Mouse (Mus musculus): ENCODE measurements around the gene Dnmt3a. TPM values are rescaled to one million over a fixed set of nuclear protein-coding genes. Genes with fewer than 3 reads are reported as not detected.
"Not testable (repeated sequence)": the region's sequence is repeated elsewhere in the genome, so short reads cannot be mapped to it uniquely, and the experiment has no call there.

Dnmt3a gene
- total RNA-seq, 2 experiments from 2014 or later, result 154 to 172 TPM

- DNase-seq, result no peak
Observed at GRCm38 (mm10) chr12:3917668-3918341, 112.0 kb downstream of the Dnmt3a start.

GRCm38 (mm10) chr12:3918577-3918976 is 112.8 kb downstream of the Dnmt3a start:
- DNase-seq, result no peak

DNA sequence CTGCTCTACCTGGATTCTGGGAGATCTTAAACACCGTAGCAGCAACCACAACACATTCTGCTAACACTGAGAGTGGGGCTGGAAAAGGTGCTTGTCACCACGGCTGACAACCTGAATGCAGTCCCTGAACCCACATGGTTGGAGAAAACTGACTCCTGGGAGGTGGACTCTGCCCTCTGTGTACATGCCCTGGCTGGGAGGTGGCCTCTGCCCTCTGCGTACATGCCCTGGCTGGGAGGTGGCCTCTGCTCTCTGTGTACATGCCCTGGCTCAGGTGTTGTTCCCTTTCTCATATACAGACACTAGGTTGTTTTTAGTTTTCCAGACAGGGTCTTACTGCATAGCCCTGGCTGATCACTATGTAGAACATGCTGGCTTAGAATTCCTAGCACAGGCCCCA is 113.6 kb downstream of the Dnmt3a start:
- DNase-seq, result no peak

DNA sequence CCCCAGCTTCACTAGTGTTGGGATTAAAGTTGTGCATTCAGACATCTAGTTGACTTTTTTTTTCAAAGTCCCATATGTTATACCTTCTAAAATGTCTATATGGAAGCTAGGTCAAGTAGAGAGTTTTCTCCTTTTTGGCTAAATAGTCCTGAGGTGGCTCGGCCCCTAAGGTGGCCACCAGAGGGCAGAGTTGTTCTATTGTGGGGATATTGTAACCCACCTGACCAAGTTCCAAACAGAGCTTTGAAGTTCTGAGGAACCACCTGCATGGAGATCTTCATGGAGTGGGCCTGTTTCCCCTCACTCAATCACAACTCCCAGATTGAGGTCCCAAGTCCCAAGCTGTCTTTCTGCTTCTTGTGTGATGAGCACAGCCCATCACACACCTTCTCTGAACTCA is 120.3 kb downstream of the Dnmt3a start:
- peak; percentile 77 for DNase-seq

DNA sequence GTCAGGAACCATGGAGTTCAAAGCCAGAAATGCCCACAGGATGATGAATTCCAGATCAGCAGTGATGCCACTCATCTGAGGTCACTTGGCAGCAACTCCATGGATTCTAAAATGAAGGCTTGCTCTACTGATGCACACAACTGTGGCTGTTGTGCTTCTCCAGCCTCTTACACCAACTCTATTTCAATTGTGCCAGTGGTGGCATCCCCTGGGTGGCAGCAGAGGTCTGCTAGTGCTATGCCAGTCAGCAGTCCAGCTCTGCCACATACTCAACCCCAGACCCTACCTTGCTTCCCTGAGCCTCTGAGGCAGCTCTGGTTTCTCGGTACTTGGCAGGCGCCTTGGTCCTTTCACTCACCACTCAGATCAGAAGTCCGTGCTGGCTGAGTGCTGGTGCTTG is 123.0 kb downstream of the Dnmt3a start:
- no peak for DNase-seq

GRCm38 (mm10) chr12:3930090-3930865 is 124.5 kb downstream of the Dnmt3a start:
- DNase-seq, result not testable (repeated sequence)

- no peak for DNase-seq
Observed at GRCm38 (mm10) chr12:3942026-3942425, 136.2 kb downstream of the Dnmt3a start.

DNA sequence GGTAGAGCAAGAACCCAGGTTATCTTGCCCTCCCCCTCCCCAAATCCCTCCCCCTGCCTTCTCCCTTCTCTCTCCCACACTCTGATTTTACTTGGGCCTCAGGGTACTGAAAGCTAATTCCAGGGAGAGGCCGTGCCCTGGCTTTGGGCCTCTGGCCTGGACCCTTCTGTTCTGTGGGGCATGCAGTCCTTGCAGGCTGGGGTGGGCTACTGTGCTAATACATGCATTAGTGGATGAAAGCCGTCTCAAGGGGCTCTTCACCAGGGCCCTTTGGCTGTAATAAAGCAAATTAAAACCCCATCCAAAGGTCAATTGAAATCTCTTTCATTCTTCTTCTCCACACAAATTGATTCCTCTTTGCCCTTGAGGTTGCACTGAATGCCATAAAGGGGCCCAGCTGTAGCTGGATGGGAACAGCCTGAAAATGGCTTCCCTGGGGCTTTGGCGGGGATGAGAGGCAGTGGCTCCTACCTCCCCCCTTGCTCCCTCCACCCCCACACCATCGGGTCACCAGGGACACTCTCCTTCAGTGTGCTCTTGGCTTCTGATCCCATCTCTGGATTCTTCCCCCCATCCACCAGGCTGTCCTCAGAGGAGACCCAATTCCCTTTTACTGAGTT is 138.8 kb downstream of the Dnmt3a start:
- DNase-seq, result no peak

DNA sequence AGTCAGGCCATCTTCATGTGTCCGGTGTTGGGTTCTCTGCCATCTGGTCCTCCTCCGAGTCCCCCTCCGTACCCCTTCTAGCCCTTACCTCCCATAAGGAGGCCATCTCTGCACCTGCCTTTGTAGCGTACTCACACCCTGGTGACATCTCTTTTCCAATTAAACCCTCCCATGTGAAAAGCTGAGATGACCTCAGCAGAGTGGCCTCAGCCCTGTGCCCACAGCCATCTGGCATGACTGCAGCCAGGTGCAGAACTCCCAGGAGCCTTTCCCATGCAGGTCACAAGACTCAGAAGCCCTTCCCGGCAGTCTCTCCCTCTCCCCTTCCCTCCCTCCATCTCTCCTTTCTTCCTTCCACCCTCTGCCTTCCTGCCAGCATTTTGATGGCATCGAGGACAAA is 141.7 kb downstream of the Dnmt3a start:
- DNase-seq, result no peak

GRCm38 (mm10) chr12:3954651-3955050 is 148.8 kb downstream of the Dnmt3a start, which contains the start of gene Pomc:
Gene Pomc (plus strand): TSS chr12:3954951.
- no peak for DNase-seq

DNA sequence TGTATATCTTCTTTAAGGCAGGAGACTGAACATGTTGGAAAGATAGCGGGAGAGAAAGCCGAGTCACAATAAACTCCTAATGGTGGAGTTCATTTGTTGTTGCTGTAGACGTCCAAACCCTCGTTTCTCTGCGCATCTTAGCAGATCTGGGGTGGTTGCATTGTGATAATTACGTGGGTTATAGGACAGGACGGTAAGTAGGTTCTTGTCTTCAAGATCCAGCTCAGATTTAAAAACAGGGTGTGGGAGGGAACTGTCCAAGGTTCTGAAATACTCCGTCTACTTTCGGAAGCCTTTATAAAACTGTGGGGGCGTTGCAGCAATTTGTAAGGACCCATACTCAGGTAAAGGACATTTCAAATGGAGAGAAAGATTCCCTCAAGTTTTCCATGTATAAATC is 149.6 kb downstream of the Dnmt3a start:
- DNase-seq, result no peak

DNA sequence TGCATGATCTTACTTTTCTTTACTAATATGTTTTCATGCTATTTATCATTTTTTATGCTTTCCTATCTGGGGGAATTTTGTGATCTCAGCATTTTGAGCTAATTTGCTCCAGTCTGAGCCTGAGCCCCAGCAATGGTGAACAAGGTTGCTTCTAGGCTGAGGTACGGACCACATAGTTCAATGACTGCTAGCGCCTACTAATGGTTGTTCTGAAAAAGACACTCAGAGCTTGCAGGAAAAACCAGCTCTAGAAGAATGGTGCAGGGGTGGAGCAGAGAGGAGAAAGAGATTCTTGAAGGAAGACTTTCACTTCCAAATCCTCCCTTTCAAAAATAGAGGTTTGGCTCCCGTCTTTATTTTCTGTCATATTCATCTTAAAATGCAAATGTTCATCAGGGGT is 150.5 kb downstream of the Dnmt3a start:
- DNase-seq, result no peak

DNA sequence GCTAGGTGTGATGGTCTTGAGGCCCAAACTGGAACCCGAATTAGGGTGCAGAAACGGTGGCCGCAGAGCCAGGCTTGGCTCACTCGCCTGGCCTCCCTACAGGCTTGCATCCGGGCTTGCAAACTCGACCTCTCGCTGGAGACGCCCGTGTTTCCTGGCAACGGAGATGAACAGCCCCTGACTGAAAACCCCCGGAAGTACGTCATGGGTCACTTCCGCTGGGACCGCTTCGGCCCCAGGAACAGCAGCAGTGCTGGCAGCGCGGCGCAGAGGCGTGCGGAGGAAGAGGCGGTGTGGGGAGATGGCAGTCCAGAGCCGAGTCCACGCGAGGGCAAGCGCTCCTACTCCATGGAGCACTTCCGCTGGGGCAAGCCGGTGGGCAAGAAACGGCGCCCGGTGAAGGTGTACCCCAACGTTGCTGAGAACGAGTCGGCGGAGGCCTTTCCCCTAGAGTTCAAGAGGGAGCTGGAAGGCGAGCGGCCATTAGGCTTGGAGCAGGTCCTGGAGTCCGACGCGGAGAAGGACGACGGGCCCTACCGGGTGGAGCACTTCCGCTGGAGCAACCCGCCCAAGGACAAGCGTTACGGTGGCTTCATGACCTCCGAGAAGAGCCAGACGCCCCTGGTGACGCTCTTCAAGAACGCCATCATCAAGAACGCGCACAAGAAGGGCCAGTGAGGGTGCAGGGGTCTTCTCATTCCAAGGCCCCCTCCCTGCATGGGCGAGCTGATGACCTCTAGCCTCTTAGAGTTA is 154.2 kb downstream of the Dnmt3a start:
- DNase-seq, result peak; percentile 82

DNA sequence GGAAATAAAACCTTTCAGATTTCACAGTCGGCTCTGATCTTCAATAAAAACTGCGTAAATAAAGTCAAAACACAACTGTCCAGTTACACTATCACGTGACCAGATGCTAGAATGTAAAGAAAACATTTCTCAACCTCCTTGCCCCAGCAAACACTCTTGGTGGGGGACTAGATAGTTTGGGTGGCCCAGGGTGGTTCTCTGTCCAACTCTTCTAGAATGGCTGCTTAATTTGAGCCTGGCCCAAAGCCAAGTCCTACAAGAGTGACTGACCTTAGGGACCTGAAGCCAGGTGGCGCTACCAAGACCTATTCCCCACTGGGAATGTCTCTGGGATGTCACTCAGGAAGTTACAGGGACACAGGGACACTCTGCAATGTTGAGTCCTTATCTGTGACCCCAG is 154.7 kb downstream of the Dnmt3a start:
- no peak for DNase-seq

Other genes starting within 250 kb of the Dnmt3a start
- gene Dtnb, start 233.6 kb upstream of the Dnmt3a start, total RNA-seq (2021), result 1 to 10 TPM; 4.9 to 8.4 TPM
- under 1 TPM; 0.49 to 0.54 TPM for gene Pomc, start 148.9 kb downstream of the Dnmt3a start, total RNA-seq (2021)
- gene Efr3b, start 232.9 kb downstream of the Dnmt3a start, total RNA-seq (2021), result 1 to 10 TPM; 5.8 to 7.2 TPM